8 mouse cellular contexts compared by ENCODE assay signal in genomic region chr17:43666576-43667289, GRCm38 (mm10). TPM values are rescaled to one million over a fixed set of nuclear protein-coding genes. Genes with fewer than 3 reads are reported as not detected.
DNase-seq lines count a peak whose midpoint lies in the region; ATAC-seq lines count a peak whose summit lies in the region.

Gene Slc25a27 (minus strand): TSS chr17:43667214.

- under 1% methylated on average over 40 of the region's 41 CpGs for WGBS in hindbrain, embryonic 15.5 days

- peak within 1 kb of the TSS; percentile 76 for H3K27ac ChIP-seq in hindbrain, embryonic 15.5 days (replicated peaks)

- peak within 1 kb of the TSS; percentile 96 for H3K9ac ChIP-seq in hindbrain, embryonic 15.5 days

- H3K4me2 ChIP-seq in hindbrain, embryonic 15.5 days = peak within 1 kb of the TSS; percentile 74

- H3K4me3 ChIP-seq in hindbrain, embryonic 15.5 days = peak within 1 kb of the TSS; percentile 62

- H3K36me3 ChIP-seq in hindbrain, embryonic 15.5 days = peaks cover 6% of the 10 kb centered on the region

- H3K9me3 ChIP-seq in hindbrain, embryonic 15.5 days = no peaks in the 10 kb centered on the region

- no peaks in the 10 kb centered on the region for H3K27me3 ChIP-seq in hindbrain, embryonic 15.5 days

- peaks cover 24% of the 10 kb centered on the region for H3K4me1 ChIP-seq in hindbrain, embryonic 15.5 days (replicated peaks)

- peak; percentile 76 for DNase-seq in WW6 (ENCODE audit: low read depth, low spot score)
- DNase-seq in cerebellum, postnatal 25 days = peak; percentile 91 to 92
- DNase-seq in frontal cortex, postnatal 36 days (ENCODE audit: low spot score in 2 of 2) = peak; percentile 80 to 91
- peak; percentile 85 to 88 for DNase-seq in layer of hippocampus, postnatal 36 days
- DNase-seq in lung, postnatal 25 days (ENCODE audit: low spot score) = peak; percentile 97
- DNase-seq in retina, adult 2 months (ENCODE audit: low read depth, low spot score) = peak; percentile 84
- DNase-seq in thymus, postnatal 25 days = peak; percentile 83

- peak; percentile 95 for ATAC-seq in hindbrain, embryonic 15.5 days (ENCODE audit: low FRiP score, low read depth)

RNA-seq across cellular contexts. Expression of gene Slc25a27, which starts in this region (rescaled TPM):
- 105 and 107 TPM in 2 replicates for polyA plus RNA-seq in hindbrain, embryonic 15.5 days (2015; fragmentation: Nextera tagmentation; extraction: Ambion mirVana)
- 10 to 100 TPM; 35.1 to 41.0 TPM for total RNA-seq in layer of hippocampus, postnatal 36 days (2021)

Comparison
In these comparisons a context has a peak if more than half of its experiments do, and no peak if none do; other contexts are left out.
1. Peak in every context shown above with its lines: DNase-seq, ATAC-seq, H3K4me3 ChIP-seq and H3K27ac ChIP-seq.